Mouse (Mus musculus) adrenal gland, postnatal 10 days (tissue): ENCODE measurements around the gene Add3. TPM values are rescaled to one million over a fixed set of nuclear protein-coding genes. Genes with fewer than 3 reads are reported as not detected.

Experiments
- DNase-seq: peaks from one replicate; pipeline ENCODE4 v3.0.0; 2021; ENCODE audit warnings: mixed read lengths
- total RNA-seq, 2 experiments: library from RNA; stranded (reverse); gene quantifications; 2 replicates each; pipeline ENCODE4 v1.2.3; 2021

Gene Add3
- total RNA-seq, 2 experiments from 2014 or later, result 77.6 to 89.0 TPM

DNA sequence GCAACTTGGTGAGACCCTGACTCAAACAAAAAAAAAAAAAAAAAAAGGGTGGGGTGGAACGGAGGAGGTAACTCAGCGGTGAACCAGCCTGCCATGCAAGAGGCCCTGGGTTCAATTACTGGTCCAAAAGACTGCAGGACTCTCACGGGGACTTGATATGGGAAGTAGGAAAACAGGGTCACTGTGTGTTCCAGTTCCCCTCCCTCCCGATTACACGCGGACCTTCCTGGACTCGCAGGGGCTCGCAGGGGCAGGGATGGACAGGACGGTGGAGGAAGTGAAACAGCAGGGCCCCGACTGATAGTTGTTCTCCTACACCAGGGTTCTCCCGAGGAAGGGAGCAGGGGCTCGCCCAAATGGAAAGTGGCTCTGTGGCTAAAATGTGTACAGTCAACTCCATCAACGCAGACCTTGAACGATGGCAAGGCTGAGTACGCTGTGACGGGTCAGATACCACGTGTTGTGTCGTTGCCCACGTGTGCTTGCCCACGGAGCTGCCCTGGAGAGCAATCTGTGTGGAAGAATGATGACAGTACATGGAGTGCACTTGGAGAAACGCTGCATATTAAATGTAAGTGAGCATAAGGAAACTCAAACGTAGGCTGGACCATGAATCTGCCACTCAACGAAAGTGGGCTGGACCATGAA, 133.7 kb downstream of the Add3 start:
- DNase-seq, result no peak

DNA sequence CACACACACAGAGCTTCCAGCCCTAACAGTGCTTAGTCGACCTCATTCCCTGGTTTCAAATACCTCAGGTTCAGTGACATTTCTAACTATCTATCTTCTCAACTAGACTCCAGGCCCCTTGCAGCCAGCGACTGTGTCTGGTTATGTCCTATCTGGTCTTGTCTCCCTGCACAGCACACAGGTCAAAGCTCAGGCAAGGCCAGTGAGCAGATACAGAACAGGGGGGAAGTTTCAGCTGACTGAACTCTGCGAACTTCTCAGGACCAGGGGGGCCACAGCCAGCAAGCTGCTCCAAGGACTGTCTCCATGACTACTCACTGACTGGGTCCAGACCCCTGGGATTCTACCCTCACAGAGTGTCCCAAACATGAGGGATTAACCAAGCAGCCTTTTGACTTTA, 135.0 kb downstream of the Add3 start:
- DNase-seq, result no peak

DNA sequence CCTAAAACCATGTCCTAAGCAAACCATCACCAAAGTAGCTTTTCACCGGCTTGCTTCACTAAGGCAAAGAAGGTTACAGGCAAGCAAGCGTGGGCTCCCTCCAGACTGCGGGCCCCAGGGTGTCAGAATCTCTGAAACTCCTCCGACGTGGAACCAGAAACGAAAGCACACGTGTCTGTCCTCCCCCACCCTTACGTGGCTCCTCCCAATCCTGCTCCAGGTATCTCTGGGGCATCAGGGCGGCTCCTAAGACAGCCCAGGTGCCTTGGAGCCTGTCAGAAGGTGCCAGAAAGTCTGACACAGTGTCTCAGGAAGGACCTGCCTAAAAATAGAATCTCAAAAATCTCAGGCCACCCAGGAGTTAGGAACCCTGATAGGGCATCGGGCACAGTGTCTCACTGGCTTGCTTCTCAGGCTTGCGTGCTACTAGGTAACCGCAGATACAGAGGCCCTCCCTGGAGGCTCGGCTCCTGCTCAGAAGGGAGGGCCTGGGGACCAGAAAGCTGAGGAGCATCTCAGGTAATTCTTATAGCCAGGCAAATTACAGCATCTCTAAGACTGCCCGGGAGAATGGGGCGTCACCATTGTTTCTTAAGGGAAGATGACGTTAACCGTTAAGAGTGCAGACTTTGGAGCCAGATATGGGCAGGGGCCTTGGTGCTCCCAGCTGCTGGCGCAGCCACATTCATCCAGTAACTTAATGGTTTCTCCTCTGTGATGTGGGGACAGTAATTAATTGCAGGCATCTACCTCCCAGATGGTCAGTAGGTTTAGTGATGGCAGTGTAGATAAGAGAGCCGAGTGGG, 136.9 kb downstream of the Add3 start:
- DNase-seq, result no peak

DNA sequence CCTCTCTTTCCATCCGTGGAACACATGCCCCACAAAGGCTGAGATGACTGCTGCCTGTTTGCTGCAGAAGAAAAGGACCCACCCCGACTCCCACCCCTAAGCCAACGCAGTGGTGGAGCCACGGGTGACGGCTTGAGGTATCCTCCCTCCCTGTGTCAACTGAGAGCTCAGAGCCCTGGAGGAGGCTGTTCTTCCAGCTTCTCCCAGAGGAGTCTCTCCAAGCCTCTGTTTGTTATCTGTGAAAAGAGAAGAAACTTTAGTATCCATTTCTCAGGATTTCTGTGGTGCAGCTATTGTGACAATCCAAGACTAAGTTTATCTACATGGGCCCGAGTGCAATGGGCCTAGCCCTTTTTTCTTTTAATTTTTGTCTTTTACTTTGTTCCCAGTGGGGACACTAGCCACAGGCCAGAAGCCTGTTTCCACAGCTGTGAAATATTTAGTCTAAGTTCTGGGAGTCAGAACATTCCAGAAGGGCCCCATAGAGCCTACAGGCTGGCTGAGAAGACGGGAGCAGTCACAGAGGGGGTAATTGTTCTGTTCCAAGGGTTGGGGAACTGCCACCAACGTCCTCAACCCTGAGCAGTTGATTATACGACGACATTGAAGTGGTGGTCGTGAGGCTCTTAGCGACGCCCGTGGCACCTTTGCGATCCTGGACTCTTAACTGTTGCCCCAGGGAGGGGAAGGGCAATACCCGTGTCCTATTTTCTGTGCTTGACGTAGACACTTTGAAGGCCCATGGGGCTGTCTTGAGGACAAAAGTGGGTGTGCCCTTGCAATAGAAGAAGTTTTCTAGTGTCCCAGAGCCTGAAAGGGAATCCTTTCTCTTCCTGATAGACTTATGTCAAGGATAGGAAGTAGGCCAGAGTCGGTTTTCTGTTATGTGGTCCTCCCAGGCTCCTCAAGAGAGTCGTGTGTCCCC, 138.5 kb downstream of the Add3 start:
- DNase-seq, result no peak

DNA sequence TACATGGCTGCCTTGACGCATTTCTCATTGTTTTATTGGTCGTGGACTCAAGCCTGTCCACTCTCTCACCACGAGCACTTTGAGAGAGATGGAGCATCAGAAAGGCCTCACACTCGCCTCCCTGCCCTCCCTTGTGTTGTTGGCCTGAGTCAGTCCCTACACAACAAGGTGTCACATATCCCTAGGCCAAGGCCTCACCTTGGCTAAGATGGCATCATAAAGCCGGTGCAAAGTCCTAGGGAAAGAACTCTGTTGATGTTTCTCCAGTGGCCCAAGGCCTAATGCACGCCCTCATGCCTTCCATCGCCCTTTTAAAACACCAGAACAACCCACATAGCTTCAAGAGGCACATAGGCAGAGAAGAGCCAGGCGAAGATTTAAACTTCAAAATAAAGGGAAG, 140.0 kb downstream of the Add3 start:
- DNase-seq, result no peak

DNA sequence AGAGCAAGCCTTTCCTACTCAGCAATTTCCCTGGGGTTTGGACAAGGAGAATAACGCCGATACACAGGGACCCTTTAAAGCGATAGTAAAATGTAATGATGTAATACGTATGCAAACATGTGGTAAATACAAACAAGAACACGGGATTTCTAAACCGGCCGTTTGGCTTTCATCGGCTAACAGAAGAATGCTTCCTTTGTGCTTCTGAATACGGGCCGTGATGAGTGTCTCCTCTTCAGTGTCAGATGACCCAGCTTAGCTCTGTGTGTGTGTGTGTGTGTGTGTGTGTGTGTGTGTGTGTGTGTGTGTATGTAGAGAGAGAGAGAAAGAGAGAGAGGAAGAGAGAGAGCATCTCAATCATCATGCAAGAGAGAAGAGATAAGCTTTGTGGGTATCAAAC, 142.3 kb downstream of the Add3 start:
- DNase-seq, result no peak

DNA sequence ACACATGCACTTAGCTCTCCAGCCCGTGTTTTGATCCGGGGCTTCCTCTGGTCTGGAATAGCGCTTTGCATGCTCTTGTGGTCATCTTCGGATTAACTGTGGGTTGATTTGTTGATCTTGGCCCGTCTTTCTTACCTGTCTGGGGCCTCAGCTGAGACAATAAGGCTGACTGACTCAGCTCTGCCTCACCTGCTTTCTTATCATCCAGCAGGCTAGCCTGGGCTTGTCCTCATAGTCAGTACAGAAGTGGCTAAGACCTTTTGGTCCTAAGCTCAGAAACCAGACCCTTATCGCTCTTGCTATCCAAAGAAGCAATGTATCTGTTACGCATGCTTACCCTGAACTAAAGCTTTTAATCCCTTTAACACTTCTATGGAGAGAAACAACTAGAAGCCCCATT, 143.5 kb downstream of the Add3 start:
- DNase-seq, result no peak

DNA sequence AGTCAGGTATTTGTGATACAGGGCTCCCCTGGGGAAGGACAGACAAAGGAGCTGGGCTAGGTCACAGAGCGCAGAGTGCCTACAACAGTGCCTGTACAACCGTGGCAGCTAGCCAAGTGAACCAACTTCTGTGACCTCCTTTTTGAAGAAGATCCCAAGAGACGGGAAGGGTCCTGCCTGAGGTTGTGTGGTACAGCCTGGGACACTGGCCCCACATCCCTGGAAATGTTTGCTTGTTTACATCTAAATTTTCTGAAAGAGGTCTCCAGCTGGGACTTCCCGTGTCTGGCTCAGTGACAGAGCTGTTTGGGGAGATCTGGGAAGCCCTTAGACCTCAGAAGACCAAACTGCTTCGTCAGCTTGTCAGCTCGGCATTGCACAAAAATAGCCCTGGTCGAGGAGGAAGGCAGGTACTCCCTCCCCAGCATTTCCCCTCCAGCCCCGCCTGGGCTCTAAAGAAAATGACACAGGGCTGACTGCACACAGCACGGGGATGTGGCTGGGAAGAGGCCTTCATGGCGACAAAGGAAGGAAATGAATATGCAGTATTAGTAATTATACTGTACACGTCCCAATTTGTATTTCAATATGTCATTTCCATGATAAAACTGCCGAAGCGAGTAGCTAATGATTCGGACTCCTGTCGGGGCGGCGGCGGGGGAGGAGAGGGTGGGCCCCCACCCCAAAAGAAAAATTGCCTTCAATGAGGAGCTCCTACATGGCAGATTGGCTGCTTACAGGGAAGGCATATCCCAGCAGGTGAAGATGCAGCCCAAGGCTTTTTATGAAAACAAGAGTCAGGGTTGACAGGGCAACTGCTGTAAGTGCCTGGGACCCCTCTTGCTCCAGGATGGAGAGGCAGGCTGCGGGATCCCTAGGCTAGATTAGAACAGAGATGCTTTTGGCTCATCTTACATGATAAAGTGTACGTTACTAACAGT, 144.3 kb downstream of the Add3 start:
- DNase-seq, result peak; percentile 34

DNA sequence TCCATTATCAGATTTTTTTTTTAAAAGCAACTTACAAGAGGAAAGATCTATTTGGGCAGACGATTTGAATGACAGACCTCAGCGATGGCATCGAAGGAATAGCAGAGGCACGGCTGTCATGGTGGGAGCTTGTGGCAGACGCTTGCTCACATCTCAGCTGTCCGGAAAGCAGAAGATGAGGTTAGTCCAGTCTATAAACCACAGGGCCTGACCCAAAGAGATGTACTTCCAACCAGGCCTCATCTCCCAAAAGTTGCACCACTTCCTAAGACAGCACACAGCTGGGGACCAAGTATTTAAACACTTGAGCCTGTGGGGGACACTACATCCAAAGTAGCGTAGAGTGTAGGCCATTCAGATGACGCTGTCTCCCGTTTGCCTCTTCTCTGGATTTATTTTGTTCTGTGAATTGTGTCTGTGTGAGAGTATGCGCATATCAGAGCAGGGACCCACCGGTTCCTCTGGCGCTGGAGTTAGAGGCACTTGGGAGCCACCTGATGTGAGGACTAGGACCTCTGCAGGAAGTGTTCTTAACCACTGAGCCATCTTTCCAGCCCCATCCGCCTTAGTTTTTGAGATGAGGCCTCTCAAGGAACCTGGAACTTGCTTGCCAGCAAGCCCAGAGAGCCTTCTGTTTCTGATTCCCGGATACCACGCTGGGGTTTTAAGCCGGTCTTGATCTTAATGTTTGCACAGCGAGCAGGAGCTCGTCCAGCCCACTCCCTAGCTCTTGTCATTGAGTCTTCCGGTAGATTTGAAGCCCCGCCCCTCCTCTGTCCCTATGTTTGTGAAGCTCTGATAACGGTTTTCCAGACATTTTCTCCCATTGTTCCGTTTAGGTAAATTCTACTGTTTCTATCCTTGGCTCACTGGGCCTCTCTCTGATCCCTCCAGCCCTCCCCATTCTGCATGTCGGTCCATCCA, 156.3 kb downstream of the Add3 start:
- DNase-seq, result no peak

Other genes with a start within 250 kb of the Add3 start
- 100 to 1,000 TPM; 103 to 105 TPM for gene Xpnpep1, start 100.2 kb upstream of the Add3 start, total RNA-seq
- 10 to 100 TPM; 31.0 to 31.7 TPM for gene Mxi1, start 170.1 kb downstream of the Add3 start, total RNA-seq
- not detected for gene Gm10197, start 231.3 kb downstream of the Add3 start, total RNA-seq